Mouse (Mus musculus): ENCODE measurements around the gene Armc8. TPM values are rescaled to one million over a fixed set of nuclear protein-coding genes. Genes with fewer than 3 reads are reported as not detected.
"Not testable (repeated sequence)": the region's sequence is repeated elsewhere in the genome, so short reads cannot be mapped to it uniquely, and the experiment has no call there.

The Armc8 gene
- 10 to 100 TPM; 24.2 to 27.6 TPM for total RNA-seq (2021)

DNA sequence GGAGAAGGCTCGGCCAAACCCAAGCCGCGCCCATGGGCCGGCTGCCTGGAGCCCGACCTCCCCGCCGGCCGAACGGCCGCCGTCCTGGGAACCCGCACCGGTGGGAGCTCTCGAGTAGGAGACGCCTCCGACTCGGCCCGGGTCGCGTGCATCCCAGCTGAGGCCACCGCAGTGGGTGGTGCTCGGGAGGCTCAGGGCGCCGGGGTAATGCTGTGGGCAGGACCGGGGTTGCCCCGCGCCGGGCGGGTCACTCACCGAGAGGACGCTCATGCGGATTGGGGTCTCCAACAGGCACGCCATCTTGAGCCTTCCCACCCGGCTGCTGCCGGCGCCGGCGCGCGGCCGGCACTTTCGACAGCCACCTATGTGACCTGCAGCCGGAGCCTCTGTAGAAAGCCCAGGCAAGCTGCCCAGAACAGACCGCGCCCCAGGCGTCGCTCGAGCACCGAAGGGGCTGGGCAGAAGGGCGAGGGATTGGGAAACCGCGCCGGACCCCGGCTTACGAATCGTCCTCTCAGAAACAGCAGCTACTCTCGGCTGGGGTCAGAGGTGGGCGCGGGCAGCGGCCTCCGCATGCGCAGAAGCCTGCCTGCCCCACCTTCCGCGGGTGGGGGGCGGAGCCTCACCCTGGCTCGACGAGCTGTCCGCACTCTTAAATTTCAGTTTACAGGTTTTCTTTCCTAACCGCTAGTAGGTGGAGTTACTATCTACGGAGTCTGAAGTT is at the start of gene Armc8:
Gene Armc8, minus strand, starts transcription at position 553 of the 724 bp plus-strand sequence.
- intact Hi-C loops (cut with DNase I), result loop anchor here (10.0 kb wide), 1 partner anchor 434 kb away; no protein-coding TSS in a partner anchor
- DNase-seq, result peak; percentile 93 to 94

DNA sequence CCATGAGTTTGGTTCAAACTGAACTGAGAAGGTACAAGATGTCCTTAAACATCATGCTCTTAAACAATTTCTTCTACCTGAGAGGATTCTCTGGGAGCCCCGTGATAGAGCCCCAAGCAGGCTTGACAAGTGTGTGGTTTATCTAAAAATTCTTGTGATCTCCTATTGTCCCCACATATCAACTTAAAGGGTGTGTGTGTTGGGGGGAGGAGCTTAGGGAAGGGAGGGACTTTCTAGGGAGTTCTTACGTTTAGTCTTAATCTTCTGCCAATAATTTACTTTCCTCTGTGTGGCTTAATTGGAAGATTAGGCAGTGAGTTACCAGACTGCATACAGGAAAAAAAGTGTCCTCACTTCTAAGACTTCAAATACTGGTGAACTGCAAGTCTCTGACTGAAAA is 43.5 kb upstream of the Armc8 start, which contains the start of gene A4gnt:
Gene A4gnt, plus strand, starts transcription at position 301 of the 400 bp plus-strand sequence.
- intact Hi-C loops (cut with DNase I), result no loop called here
- no peak for DNase-seq

DNA sequence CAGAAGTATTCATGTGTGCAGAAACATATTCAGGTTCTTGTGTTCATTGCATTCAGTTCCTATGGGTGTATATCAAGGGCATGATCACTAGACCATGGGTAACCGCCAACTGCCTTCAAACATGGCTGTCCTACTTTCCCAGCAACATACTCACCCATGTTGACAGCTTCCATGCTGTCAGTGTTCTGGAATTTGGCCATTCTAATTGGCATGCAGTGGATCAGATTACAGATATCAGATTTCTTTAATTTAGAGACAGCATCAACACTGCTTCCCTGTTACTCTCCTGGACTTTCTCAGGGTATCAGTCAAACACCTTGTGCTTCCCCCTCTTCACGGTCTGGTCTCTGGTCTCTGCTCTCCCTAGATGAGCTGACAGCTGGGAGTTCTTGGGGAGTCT is 34.9 kb upstream of the Armc8 start:
- intact Hi-C loops (cut with DNase I), result no loop called here
- no peak for DNase-seq

DNA sequence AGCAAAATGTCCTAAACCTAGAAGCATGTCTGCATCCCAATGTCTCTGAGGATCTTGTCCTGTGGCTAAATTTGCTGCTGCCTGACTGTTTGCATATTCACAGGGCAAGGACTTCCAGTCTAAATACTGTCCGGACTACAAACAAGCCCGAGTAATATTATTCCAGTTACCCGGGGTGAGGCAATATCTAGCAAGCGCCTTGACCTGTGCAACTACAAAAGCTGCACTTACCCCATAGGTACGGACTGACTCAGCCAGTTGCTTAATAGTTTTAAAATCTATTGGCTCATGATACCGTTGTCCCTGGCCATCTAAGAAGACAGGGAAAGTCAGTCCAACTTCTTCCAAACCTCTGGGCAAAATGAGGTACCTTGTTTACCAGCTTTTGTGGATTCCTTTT is 30.4 kb upstream of the Armc8 start:
- intact Hi-C loops (cut with DNase I); DNase-seq: not testable (repeated sequence)

DNA sequence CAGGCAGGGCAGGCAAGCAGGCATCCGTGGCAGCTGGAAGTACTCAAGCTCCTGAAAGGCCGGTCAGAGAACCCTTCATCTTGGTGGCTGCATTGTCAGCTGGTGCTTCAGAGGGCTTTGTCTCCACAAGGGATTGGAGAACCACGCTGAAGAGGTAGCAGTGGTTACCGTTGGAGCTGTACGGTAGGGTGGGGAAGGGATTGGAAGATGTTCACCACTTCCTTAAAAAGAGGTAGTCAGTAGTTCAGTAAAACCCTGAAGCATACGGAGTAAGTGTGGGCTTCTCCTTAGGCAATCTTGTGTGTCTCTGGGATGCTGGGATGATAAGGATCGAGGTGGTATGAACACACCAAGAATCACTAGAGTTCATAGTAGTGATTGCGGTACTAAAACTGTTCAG is 22.4 kb upstream of the Armc8 start:
- intact Hi-C loops (cut with DNase I), result no loop called here
- no peak for DNase-seq

DNA sequence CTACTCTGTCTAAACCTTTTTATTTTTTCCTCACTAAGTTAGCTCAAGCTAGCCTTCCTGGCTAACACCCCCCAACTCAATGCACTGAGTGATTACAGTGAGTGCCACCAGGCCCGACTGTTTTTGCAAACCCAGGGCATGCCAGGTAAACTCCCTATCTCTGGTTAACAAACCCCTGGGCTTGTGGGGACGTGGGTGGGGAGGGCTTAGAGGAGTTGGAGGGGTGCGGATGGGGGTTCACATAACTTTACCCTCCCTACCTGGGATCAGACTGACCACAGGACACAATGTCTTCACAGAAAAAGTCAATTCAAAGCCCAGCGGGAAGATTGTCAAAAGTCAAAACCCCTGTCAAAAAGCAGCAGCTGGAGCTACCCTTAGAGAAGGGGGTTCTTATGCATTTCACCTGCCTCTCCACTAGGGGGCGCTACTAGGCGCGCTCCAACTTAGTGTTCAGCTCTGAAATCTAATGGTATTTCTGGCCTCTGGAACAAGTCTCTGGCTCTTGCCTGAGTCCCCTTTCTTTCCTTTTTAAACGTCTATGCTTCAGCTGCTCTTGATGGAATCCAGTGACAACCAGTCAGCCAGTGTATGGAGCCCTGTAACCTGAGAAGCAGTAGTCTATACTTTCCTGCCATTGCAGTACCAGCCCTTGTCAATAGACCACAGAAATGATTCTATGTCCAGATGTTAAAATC is 19.0 kb upstream of the Armc8 start:
- intact Hi-C loops (cut with DNase I), result loop anchor here (2.0 kb wide), 1 partner anchor 75 kb away; no protein-coding TSS in a partner anchor
- peak; percentile 60 to 79 for DNase-seq

DNA sequence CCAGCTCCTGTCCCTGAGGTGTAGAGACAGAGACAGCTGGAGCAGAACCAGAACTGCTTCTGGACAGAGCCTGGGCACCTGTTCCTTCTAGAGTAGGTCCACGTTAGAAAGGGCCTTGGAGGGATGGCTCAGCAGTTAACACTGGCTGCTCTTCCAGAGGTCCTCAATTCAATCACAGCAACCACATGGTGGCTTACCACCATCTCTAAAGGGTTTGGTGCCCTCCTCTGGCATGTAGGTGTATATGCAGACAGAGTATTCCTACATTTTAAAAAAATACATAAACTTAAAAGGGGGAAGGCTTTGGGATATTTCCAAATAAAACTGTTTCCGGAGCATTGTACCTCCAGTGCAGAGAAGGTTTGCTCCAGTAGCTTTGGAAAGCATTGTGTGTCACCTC is 12.0 kb upstream of the Armc8 start:
- DNase-seq, result peak; percentile 43 to 52

DNA sequence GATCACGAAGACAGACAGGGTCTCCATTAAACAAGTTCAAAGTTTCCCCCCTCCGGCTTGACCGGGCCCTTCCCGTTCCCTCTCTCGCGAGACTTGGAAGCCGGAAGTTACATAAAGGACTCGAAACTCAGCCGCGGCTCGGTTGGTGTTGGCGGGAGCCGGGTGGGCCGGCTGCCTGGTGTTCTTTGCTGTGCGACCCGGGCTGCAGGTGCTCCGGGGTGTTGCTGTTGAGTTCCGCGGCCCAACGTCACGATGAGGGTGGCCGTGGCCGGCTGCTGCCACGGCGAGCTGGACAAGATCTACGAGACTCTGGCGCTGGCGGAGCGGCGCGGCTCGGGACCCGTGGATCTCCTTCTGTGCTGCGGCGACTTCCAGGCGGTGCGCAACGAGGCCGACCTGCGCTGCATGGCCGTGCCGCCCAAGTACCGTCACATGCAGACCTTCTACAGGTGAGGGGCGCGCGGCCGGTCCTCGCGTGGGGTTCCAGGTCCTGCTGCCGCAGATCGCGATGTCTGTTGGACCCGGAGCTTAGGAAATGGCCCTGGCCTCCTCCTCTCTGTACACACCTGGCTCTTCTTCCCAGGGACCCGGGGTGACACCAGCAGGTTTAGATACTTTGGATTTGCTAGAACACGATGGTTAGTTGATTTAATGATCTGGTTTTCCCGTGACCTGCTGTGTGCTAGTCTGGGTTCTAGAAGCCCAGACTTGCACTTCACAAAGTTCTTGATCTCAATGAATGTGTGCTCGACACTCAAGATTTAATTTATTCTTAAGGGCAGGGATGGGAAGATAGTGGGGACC is 7.2 kb upstream of the Armc8 start, which contains the start of gene Dbr1:
Gene Dbr1, plus strand, starts transcription at position 123 of the 804 bp plus-strand sequence.
- DNase-seq, result peak; percentile 94 to 96
- intact Hi-C loops (cut with DNase I), result loop anchor here (10.0 kb wide), 1 partner anchor 511 kb away; no protein-coding TSS in a partner anchor

More for the DNA sequence above, 12.0 kb upstream of the Armc8 start:
- intact Hi-C loops (cut with DNase I), result loop anchor here (2.0 kb wide), 1 partner anchor 122 kb away; no protein-coding TSS in a partner anchor

DNA sequence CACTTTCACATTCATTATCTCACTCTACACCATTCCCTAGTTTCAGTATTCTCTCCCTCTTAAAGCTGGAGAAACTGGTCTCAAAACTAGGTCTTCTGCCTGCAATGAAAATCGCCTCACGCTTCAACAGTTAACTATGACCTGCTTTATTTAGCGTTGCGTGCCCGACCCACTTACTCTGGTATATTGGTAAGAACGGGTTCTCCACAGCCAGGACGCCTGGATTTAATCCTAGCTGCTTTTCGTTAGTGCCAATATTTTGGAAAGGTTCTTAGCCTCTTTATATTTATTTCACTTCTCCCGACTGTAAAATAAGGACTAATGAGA is 335 bp upstream of the Armc8 start:
- intact Hi-C loops (cut with DNase I), result loop anchor here (10.0 kb wide), 1 partner anchor 434 kb away; no protein-coding TSS in a partner anchor
- DNase-seq, result no peak

DNA sequence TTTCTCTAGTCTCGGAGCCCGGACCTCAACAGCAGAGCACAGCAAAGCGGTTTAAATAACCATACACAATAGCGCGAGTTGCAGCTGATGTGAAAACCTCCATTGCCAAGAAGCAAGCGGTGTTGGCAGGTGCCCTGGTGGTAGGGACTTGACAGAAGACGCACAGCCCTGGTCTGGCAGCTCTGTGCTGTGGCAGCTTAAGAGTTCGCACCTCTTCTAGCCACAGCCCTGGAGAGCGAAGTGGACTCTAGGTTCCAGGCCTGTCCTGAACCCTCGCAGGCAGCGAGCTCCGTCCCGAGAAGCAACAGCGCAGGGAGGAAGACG is 714 bp downstream of the Armc8 start:
- intact Hi-C loops (cut with DNase I), result loop anchor here (10.0 kb wide), 1 partner anchor 433 kb away; no protein-coding TSS in a partner anchor
- DNase-seq, result no peak

DNA sequence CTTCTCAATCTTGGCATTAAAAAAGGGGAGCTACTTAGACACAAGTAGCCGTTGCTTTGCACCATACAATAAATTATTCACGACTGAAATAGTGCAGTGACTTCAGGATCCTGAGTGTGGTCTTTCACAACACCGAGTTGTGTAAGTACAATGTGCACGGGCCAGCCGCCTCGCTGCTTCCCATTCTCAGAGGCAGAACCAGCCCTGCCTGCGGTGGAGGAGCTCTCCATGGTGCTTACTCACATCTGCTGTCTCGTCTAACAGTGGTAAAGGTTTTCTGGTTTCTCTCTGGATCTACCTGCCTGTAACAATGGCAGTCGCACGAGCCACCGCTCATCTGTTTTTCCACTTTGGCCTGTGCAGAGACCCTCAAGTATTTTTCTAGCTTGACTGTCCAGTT is 5.0 kb downstream of the Armc8 start:
- peak; percentile 77 to 80 for DNase-seq
- intact Hi-C loops (cut with DNase I), result loop anchor here (10.0 kb wide), 1 partner anchor 429 kb away; no protein-coding TSS in a partner anchor

DNA sequence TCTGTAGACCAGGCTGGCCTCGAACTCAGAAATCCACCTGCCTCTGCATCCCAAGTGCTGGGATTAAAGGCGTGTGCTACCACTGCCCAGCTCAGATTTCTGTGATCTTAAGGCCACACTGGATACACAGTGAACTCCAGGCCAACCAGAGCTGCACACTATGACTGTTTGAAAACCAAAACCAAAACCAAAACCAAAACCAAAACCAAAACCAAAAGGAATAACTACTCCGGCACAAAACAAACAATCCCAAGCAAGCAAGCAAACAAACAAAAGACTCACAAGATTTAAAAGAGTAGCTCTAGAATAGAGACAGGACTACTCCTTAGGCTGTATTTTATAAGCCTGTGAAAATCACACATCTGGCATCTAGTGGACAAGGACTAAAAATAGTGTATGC is 8.3 kb downstream of the Armc8 start:
- intact Hi-C loops (cut with DNase I), result loop anchor here (10.0 kb wide), 1 partner anchor 426 kb away; no protein-coding TSS in a partner anchor
- DNase-seq, result no peak

DNA sequence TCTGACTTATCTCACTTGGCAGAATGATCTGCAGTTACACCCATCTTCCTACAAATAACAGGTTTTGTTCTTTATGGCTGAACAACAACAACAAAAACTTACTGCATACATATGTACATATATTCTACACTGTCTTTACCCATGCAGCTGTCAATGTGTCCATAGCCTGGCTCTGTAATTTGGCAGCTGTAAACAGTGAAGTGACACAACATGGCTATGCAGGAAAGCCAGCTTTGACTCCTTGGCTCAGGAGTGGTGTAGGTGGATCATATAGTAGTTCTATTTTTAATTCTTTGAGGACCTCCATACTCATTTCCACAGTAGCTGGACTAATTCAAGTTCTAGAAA is 9.2 kb downstream of the Armc8 start:
- DNase-seq, result no peak
- intact Hi-C loops (cut with DNase I), result no loop called here

DNA sequence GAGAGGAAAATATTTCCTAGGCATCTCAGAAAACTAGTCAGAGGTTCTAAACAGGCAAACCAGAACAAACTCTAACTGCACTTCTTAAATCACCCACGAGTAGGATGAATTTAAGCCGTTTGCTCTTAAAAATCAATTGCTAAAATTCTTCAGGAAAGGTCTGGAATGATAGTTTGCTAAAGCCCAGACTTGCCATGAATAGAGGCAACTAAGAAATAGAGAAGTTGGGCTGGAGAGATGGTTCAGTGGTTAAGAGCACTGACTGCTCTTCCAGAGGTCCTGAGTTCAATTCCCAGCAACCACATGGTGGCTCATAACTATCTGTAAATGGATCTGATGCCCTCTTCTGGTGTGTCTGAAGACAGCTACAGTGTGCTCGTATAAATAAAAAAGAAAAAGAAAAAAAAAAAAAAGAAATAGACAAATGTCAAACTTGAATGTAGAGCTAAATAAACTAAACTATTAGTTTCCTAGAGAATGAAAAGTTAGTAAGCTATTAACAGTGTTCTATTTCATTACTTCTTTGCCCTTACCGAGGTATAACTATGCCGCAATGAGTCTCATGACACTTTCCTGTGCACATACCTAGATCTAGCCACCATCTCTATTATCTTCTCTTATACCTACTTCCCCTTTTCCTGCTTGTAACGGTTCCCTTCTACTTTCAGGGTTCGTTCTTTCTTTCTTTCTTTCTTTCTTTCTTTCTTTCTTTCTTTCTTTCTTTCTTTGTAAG is 9.7 kb downstream of the Armc8 start:
- no peak for DNase-seq
- intact Hi-C loops (cut with DNase I), result no loop called here

DNA sequence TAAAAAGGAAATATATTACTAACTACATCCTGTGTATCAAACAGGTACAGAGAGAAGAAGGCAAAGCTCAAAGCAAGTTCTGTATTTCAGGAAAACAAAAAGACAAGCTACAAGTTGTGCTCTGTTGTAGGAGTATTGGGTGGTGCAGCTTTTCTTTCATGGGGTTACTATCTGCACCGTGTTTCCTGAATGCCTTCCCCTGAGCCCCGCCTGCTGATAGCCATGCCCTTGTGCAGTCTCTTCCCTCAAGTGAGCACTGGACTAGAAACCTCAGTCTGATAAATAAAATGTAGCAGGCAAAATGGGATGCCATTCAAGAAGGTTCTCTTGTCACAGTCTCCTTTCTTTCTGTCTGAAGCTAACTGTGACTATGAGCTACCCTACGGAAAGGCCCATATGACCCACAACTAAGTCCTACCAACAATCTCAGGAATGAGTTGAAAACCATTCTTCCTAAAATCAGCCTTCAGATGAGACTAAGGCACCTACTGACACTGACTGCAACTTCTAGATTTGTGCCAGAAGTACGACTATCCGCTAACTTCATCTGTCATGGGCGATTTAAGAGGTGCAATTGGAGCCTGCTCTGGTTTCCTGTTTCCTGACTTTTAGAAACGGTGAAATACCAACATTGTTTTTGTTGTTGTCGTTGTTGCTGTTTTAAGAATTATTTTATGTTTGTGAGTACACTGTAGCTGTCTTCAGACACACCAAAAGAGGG is 11.0 kb downstream of the Armc8 start:
- DNase-seq, result no peak
- intact Hi-C loops (cut with DNase I), result no loop called here

DNA sequence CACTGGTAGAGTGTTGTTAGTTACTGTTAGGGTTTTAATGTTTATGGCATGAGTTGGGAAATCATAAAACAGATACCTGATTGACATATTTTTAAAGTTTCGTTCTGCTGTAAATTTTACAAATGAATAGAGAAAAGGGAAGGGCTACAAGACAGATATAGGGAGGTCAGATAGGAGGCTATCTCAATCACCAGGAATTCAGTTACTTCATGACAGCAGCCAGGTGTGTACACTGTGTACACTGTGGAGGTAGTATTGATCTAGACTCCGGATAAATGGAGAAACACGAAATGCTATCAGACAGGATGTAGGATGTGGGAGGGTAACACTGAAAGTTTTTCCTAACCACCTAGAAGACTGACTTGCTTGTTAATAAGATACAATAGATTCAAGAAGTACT is 13.4 kb downstream of the Armc8 start:
- intact Hi-C loops (cut with DNase I), result no loop called here
- no peak for DNase-seq

DNA sequence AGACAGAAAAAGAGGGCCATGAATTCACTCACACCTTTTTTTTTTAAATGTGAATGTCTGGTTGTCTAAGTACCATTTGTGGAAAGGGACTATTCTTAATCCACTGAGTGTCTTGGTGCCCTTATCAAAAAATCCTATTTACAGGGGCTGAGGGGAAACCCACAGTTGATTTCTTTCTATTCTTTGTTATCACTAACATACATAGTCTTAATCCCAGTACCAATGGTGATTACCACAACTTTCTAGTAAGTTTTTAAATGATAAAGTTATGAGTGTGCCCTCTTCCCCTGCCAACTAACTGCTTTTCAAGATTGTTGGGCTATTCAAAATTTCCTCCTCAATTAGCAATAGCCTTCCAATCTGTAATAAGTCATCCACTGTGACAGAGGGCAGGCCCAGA is 14.6 kb downstream of the Armc8 start:
- intact Hi-C loops (cut with DNase I), result no loop called here

DNA sequence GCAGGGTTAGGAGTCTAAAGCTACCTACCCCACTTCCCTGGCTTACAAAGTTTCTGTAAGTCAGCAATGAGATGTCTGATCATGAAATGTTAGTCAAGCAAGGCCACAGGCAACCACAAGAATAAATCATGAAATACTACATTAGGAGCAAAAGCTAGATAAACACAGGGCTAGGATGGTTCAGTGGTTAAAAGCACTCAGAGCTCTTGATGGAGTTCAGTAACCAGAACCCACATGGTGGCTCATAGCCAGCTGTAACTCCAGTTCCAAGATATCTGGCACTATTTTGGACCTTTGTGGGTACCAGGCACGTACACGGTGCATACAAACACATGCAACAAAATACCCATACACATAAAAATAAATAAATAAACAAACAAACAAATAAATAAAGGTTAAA is 15.7 kb downstream of the Armc8 start:
- DNase-seq, result peak; percentile 5 to 12
- intact Hi-C loops (cut with DNase I), result no loop called here

More for the DNA sequence above, 14.6 kb downstream of the Armc8 start:
- no peak for DNase-seq

DNA sequence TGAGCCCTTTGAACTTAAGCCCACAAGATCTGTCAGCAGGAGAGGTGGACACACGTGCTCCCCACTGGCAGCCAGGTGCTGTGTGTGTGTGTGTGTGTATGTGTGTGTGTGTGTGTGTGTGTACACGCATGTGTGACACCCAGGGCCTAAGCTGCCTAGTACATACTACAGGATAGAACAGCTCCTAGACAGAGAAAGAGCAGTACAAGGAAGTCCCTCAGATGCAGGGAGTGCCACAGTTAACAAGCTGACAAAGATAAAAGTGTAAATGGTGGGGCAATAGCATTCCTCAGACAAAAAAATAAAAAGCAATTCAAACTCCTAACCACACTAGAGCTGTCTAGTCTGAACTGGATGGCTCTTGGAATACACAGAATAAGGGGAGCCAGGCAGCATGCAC is 16.6 kb downstream of the Armc8 start:
- no peak for DNase-seq
- intact Hi-C loops (cut with DNase I), result no loop called here

DNA sequence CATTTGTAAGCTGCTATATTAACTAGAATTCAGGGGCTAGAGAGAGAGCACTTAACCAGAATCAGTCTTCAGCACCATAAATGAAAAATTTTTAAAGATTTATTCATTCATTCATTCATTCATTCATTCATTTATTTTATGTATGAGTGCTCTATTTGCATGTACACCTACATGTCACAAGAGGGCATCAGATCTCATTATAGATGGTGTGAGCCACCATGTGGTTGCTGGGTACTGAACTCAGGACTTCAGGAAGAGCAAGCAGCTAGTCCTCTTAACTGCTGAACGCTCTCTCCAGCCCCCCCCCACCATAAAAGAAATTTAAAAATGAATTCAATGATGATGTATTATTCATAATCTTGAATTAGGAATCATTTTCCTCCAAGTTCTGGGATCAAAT is 22.4 kb downstream of the Armc8 start:
- no peak for DNase-seq
- intact Hi-C loops (cut with DNase I), result no loop called here
